Mouse (Mus musculus): ENCODE results near the gene Fzr1. TPM values are rescaled to one million over a fixed set of nuclear protein-coding genes. Genes with fewer than 3 reads are reported as not detected.
A peak's percentile ranks its signal among the peaks of the same experiment; 100 is the strongest.

Gene Fzr1
- polyA plus RNA-seq, 1 experiment from 2014 or later: 146 TPM

- Histone ChIP-seq H3K4me2 (no peak overlapping the region), H3K36me3 (peaks cover 26% of the 10 kb centered on the region), H3K27ac (replicated peaks) (no peak overlapping the region), H3K4me3 (replicated peaks) (no peak overlapping the region), H3K9ac (replicated peaks) (no peak overlapping the region), H3K4me1 (peaks cover 53% of the 10 kb centered on the region), H3K27me3 (replicated peaks) (no peaks in the 10 kb centered on the region), H3K9me3 (replicated peaks) (no peaks in the 10 kb centered on the region)
- WGBS: 69% methylated on average over 5 of the region's 5 CpGs
- ATAC-seq (ENCODE audit: low FRiP score): no peak
These were observed 21.0 kb upstream of the Fzr1 start for GRCm38 (mm10) chr10:81399296-81399695.

- Histone ChIP-seq H3K27ac (replicated peaks) (peak overlapping the region; percentile 48), H3K9ac (replicated peaks) (no peak overlapping the region), H3K4me3 (replicated peaks) (no peak overlapping the region), H3K27me3 (replicated peaks) (no peaks in the 10 kb centered on the region), H3K4me1 (peaks cover 48% of the 10 kb centered on the region), H3K4me2 (no peak overlapping the region), H3K36me3 (peaks cover 23% of the 10 kb centered on the region), H3K9me3 (replicated peaks) (no peaks in the 10 kb centered on the region)
- 57% methylated on average over 5 of the region's 5 CpGs for WGBS
- ATAC-seq (ENCODE audit: low FRiP score): no peak
These were observed 18.4 kb upstream of the Fzr1 start for GRCm38 (mm10) chr10:81396749-81397148.

- Histone ChIP-seq H3K9me3 (replicated peaks) (no peaks in the 10 kb centered on the region), H3K36me3 (peaks cover 28% of the 10 kb centered on the region), H3K4me2 (no peak overlapping the region), H3K4me1 (peaks cover 40% of the 10 kb centered on the region), H3K27ac (replicated peaks) (peak overlapping the region; percentile 48), H3K27me3 (replicated peaks) (no peaks in the 10 kb centered on the region), H3K4me3 (replicated peaks) (no peak overlapping the region), H3K9ac (replicated peaks) (no peak overlapping the region)
- no peak for ATAC-seq (ENCODE audit: low FRiP score)
- WGBS: 78% methylated on average over 4 of the region's 4 CpGs
These were observed 17.5 kb upstream of the Fzr1 start for GRCm38 (mm10) chr10:81395865-81396264.

GRCm38 (mm10) chr10:81395127-81395526 is 16.8 kb upstream of the Fzr1 start:
- WGBS: 16% methylated on average over 5 of the region's 5 CpGs
- Histone ChIP-seq H3K9me3 (replicated peaks) (no peaks in the 10 kb centered on the region), H3K27ac (replicated peaks) (no peak overlapping the region), H3K4me1 (peaks cover 38% of the 10 kb centered on the region), H3K27me3 (replicated peaks) (no peaks in the 10 kb centered on the region), H3K36me3 (peaks cover 21% of the 10 kb centered on the region), H3K9ac (replicated peaks) (no peak overlapping the region), H3K4me2 (no peak overlapping the region), H3K4me3 (replicated peaks) (no peak overlapping the region)
- no peak for ATAC-seq (ENCODE audit: low FRiP score)

- H3K4me3 ChIP-seq (replicated peaks): peak overlapping the region; percentile 17; the same call in 1 of the 2 replicates
- no peak for ATAC-seq (ENCODE audit: low FRiP score)
- peak overlapping the region; percentile 17; the same call in 1 of the 2 replicates for H3K9ac ChIP-seq (replicated peaks)
- peak overlapping the region; percentile 50 for H3K4me2 ChIP-seq
- peaks cover 12% of the 10 kb centered on the region for H3K36me3 ChIP-seq
- H3K9me3 ChIP-seq (replicated peaks): no peaks in the 10 kb centered on the region
- H3K27me3 ChIP-seq (replicated peaks): no peaks in the 10 kb centered on the region
- WGBS: 12% methylated on average over 19 of the region's 19 CpGs
- 0 out of 2 replicates have a peak overlapping the region, but pooled peaks have one; percentile 13 for H3K27ac ChIP-seq (replicated peaks)
- peaks cover 45% of the 10 kb centered on the region for H3K4me1 ChIP-seq
These were observed 15.2 kb upstream of the Fzr1 start for GRCm38 (mm10) chr10:81393456-81394063.

- 0 out of 2 replicates have a peak within 1 kb of the TSS, but pooled peaks have one; percentile 13 for H3K27ac ChIP-seq (replicated peaks)
- peak within 1 kb of the TSS; percentile 17; the same call in 1 of the 2 replicates for H3K4me3 ChIP-seq (replicated peaks)
- H3K4me1 ChIP-seq: peaks cover 43% of the 10 kb centered on the region
- 69% methylated on average over 14 of the region's 14 CpGs for WGBS
- H3K36me3 ChIP-seq: peaks cover 20% of the 10 kb centered on the region
- H3K9ac ChIP-seq (replicated peaks): peak within 1 kb of the TSS; percentile 17; the same call in 1 of the 2 replicates
- H3K9me3 ChIP-seq (replicated peaks): no peaks in the 10 kb centered on the region
- no peaks in the 10 kb centered on the region for H3K27me3 ChIP-seq (replicated peaks)
- no peak for ATAC-seq (ENCODE audit: low FRiP score)
- peak within 1 kb of the TSS; percentile 50 for H3K4me2 ChIP-seq
These were observed 14.5 kb upstream of the Fzr1 start, which contains the start of gene Smim24 for GRCm38 (mm10) chr10:81392781-81393185. Smim24 (plus strand) TSS chr10:81393051.

GRCm38 (mm10) chr10:81392270-81392669 is 14.0 kb upstream of the Fzr1 start:
- no peak for ATAC-seq (ENCODE audit: low FRiP score)
- no peaks in the 10 kb centered on the region for H3K27me3 ChIP-seq (replicated peaks)
- no peak overlapping the region for H3K27ac ChIP-seq (replicated peaks)
- no peak overlapping the region for H3K4me2 ChIP-seq
- H3K9me3 ChIP-seq (replicated peaks): no peaks in the 10 kb centered on the region
- peaks cover 21% of the 10 kb centered on the region for H3K36me3 ChIP-seq
- WGBS: 89% methylated on average over 6 of the region's 6 CpGs
- H3K4me3 ChIP-seq (replicated peaks): no peak overlapping the region
- peaks cover 38% of the 10 kb centered on the region for H3K4me1 ChIP-seq
- no peak overlapping the region for H3K9ac ChIP-seq (replicated peaks)

GRCm38 (mm10) chr10:81390678-81390965 is 12.3 kb upstream of the Fzr1 start:
- H3K27ac ChIP-seq (replicated peaks): no peak overlapping the region
- H3K4me3 ChIP-seq (replicated peaks): no peak overlapping the region
- H3K4me1 ChIP-seq: peaks cover 38% of the 10 kb centered on the region
- no peaks in the 10 kb centered on the region for H3K9me3 ChIP-seq (replicated peaks)
- ATAC-seq (ENCODE audit: low FRiP score): no peak
- WGBS: 92% methylated on average over 13 of the region's 13 CpGs
- H3K36me3 ChIP-seq: peaks cover 35% of the 10 kb centered on the region
- H3K27me3 ChIP-seq (replicated peaks): no peaks in the 10 kb centered on the region
- H3K9ac ChIP-seq (replicated peaks): 0 out of 2 replicates have a peak overlapping the region, but pooled peaks have one; percentile 0
- H3K4me2 ChIP-seq: no peak overlapping the region

- WGBS: 64% methylated on average over 23 of the region's 23 CpGs
- no peak overlapping the region for H3K4me3 ChIP-seq (replicated peaks)
- H3K4me2 ChIP-seq: no peak overlapping the region
- no peaks in the 10 kb centered on the region for H3K27me3 ChIP-seq (replicated peaks)
- H3K27ac ChIP-seq (replicated peaks): peak overlapping the region; percentile 3; the same call in 1 of the 2 replicates
- H3K9ac ChIP-seq (replicated peaks): peak overlapping the region; percentile 0; the same call in 1 of the 2 replicates
- H3K36me3 ChIP-seq: peaks cover 35% of the 10 kb centered on the region
- peak; percentile 26; the same call in 1 of the 2 replicates for ATAC-seq (ENCODE audit: low FRiP score)
- no peaks in the 10 kb centered on the region for H3K9me3 ChIP-seq (replicated peaks)
- peaks cover 43% of the 10 kb centered on the region for H3K4me1 ChIP-seq
These were observed 11.7 kb upstream of the Fzr1 start for GRCm38 (mm10) chr10:81389801-81390677.

- no peaks in the 10 kb centered on the region for H3K9me3 ChIP-seq (replicated peaks)
- no peak for ATAC-seq (ENCODE audit: low FRiP score)
- H3K27me3 ChIP-seq (replicated peaks): no peaks in the 10 kb centered on the region
- WGBS: 49% methylated on average over 3 of the region's 3 CpGs
- 0 out of 2 replicates have a peak overlapping the region, but pooled peaks have one; percentile 0 for H3K9ac ChIP-seq (replicated peaks)
- peaks cover 35% of the 10 kb centered on the region for H3K36me3 ChIP-seq
- no peak overlapping the region for H3K4me2 ChIP-seq
- no peak overlapping the region for H3K4me3 ChIP-seq (replicated peaks)
- peaks cover 48% of the 10 kb centered on the region for H3K4me1 ChIP-seq
- H3K27ac ChIP-seq (replicated peaks): peak overlapping the region; percentile 3; the same call in 1 of the 2 replicates
These were observed 11.1 kb upstream of the Fzr1 start for GRCm38 (mm10) chr10:81389373-81389772.

- Histone ChIP-seq H3K36me3 (peaks cover 35% of the 10 kb centered on the region), H3K27me3 (replicated peaks) (no peaks in the 10 kb centered on the region), H3K4me1 (peaks cover 42% of the 10 kb centered on the region), H3K27ac (replicated peaks) (peak within 1 kb of the TSS; percentile 3; the same call in 1 of the 2 replicates), H3K4me2 (no peak within 1 kb of the TSS), H3K4me3 (replicated peaks) (no peak within 1 kb of the TSS), H3K9ac (replicated peaks) (0 out of 2 replicates have a peak within 1 kb of the TSS, but pooled peaks have one; percentile 0), H3K9me3 (replicated peaks) (no peaks in the 10 kb centered on the region)
- no peak for ATAC-seq (ENCODE audit: low FRiP score)
- 88% methylated on average over 5 of the region's 5 CpGs for WGBS
These were observed 10.3 kb upstream of the Fzr1 start, which contains the start of gene Gm48552 for GRCm38 (mm10) chr10:81388505-81389055. Gm48552 (plus strand) TSS chr10:81389005.
